ENCODE assay signal across 9 mouse cellular contexts in genomic region chr15:67040229-67040628, GRCm38 (mm10).
DNase-seq lines count a peak whose midpoint lies in the region; ATAC-seq lines count a peak whose summit lies in the region.
"Had no signal": no experiment of that assay in that cellular context is flagged by ENCODE, and none has a peak within 500 bp of the region (broad histone marks: within the 10 kb centered on the region; RNA-seq: fewer than 3 reads in every experiment).

No protein-coding gene starts in this region.

- no peaks in the 10 kb centered on the region for H3K36me3 ChIP-seq in liver, embryonic 12.5 days

- peak; percentile 4 for DNase-seq in adrenal gland, postnatal 25 days
- DNase-seq in adrenal gland, postnatal 36 days: no peak
- peak; percentile 17 for DNase-seq in retina, postnatal 1 day
- DNase-seq in retina, embryonic 14.5 days (ENCODE audit: low spot score): no peak
- DNase-seq in thymus, postnatal 25 days: peak; percentile 29
- DNase-seq in gastrocnemius, postnatal 36 days: no peak
- no peak for DNase-seq in embryo, embryonic 10.5 days (ENCODE audit: low spot score)
- DNase-seq: lung, postnatal 10 days had no signal

- no peak overlapping the region for H3K27ac ChIP-seq in liver, embryonic 12.5 days

- H3K9me3 ChIP-seq in liver, embryonic 12.5 days (replicated peaks): no peaks in the 10 kb centered on the region

- H3K4me2 ChIP-seq in liver, embryonic 12.5 days: peak overlapping the region; percentile 70

- H3K4me1 ChIP-seq in liver, embryonic 12.5 days: peaks cover 24% of the 10 kb centered on the region

- peak overlapping the region; percentile 52 for H3K4me3 ChIP-seq in liver, embryonic 12.5 days

- peaks cover 9% of the 10 kb centered on the region for H3K27me3 ChIP-seq in liver, embryonic 12.5 days (replicated peaks)

- intact Hi-C loops in gastrocnemius, postnatal 36 days (cut with DNase I): no loop called here

- 19% methylated on average over 12 of the region's 12 CpGs for WGBS in liver, embryonic 12.5 days (ENCODE audit: insufficient replicate concordance)

- H3K9ac ChIP-seq in liver, embryonic 12.5 days: no peak overlapping the region

- no peak for ATAC-seq in liver, embryonic 12.5 days

Comparison
In these comparisons a context has a peak if more than half of its experiments do, and no peak if none do; other contexts are left out.
1. DNase-seq: peak in adrenal gland, postnatal 25 days (single experiment), retina, postnatal 1 day (single experiment) and thymus, postnatal 25 days (single experiment); none in adrenal gland, postnatal 36 days (0 of 2), retina, embryonic 14.5 days (single experiment), gastrocnemius, postnatal 36 days (0 of 2) and embryo, embryonic 10.5 days (single experiment).